Mouse (Mus musculus) stomach, postnatal 0 days (tissue): ENCODE measurements around the gene Zfp341. TPM values are rescaled to one million over a fixed set of nuclear protein-coding genes. Genes with fewer than 3 reads are reported as not detected.
A peak's percentile ranks its signal among the peaks of the same experiment; 100 is the strongest.

Source experiments
- ATAC-seq: fragments of 200-750 bp; cut with Nextera tagmentation; 2 replicates; pipeline ENCODE4 v1.8.0; 2017; ENCODE audit not compliant: low FRiP score, low TSS enrichment
- DNase-seq: peaks from one replicate; pipeline ENCODE4 v3.0.0-alpha.2; 2016; ENCODE audit warnings: low spot score
- H3K27ac ChIP-seq: fragments of 300-500 bp; sonication (generic); replicated peaks from 2 replicates; pipeline ENCODE4 v1.5.1; 2014; ENCODE audit warnings: mild to moderate bottlenecking, control low read depth
- H3K27me3 ChIP-seq: fragments of 300-500 bp; sonication (generic); 2 replicates; pipeline ENCODE4 v1.6.1; 2014; ENCODE audit warnings: low read length; ENCODE audit not compliant: control insufficient read depth, insufficient read depth
- H3K36me3 ChIP-seq: fragments of 300-500 bp; sonication (generic); 2 replicates; pipeline ENCODE4 v1.6.1; 2014; ENCODE audit warnings: low read length, mixed read lengths; ENCODE audit not compliant: control insufficient read depth, insufficient read depth
- H3K4me1 ChIP-seq: fragments of 300-500 bp; sonication (generic); replicated peaks from 2 replicates; pipeline ENCODE4 v1.6.1; 2014; ENCODE audit warnings: antibody characterized with exemption; ENCODE audit not compliant: control insufficient read depth, insufficient read depth
- H3K4me2 ChIP-seq: fragments of 300-500 bp; sonication (generic); replicated peaks from 2 replicates; pipeline ENCODE4 v1.6.1; 2014; ENCODE audit warnings: low read depth, mild to moderate bottlenecking, control low read depth, moderate library complexity
- H3K4me3 ChIP-seq: fragments of 300-500 bp; sonication (generic); 2 replicates; pipeline ENCODE4 v1.5.1; 2014; ENCODE audit warnings: low read depth, low read length, control low read depth
- H3K9ac ChIP-seq: fragments of 300-500 bp; sonication (generic); 2 replicates; pipeline ENCODE4 v1.6.1; 2014; ENCODE audit warnings: mild to moderate bottlenecking, low read length, control low read depth, mixed read lengths
- H3K9me3 ChIP-seq: fragments of 300-500 bp; sonication (generic); 2 replicates; pipeline ENCODE4 v1.6.1; 2016; ENCODE audit warnings: low read length; ENCODE audit not compliant: control insufficient read depth
- CTCF ChIP-seq: IDR thresholded peaks from 2 replicates; pipeline ENCODE4 v1.5.1; 2016; ENCODE audit warnings: antibody characterized with exemption, low read depth, mild to moderate bottlenecking, moderate library complexity
- EP300 ChIP-seq: optimal IDR thresholded peaks from 2 replicates; pipeline ENCODE3; 2016; ENCODE audit warnings: antibody characterized with exemption
- WGBS: fragments of 180-500 bp; shearing (Covaris S2); extraction: QIAGEN DNeasy Blood & Tissue Kit; methylation state at CpG from one replicate; pipeline ENCODE4 v1.1.7; 2014; 5-methylcytosine and 5-hydroxymethylcytosine counted together
- polyA plus RNA-seq: library from polyadenylated mRNA; unstranded; fragments of >200 nt; fragmentation: Nextera tagmentation; extraction: Ambion mirVana; gene quantifications from 2 replicates; pipeline ENCODE4 v1.2.1, GENCODE M21; 2015

Zfp341 gene
- polyA plus RNA-seq, 1 experiment from 2014 or later: 0.27 TPM

DNA sequence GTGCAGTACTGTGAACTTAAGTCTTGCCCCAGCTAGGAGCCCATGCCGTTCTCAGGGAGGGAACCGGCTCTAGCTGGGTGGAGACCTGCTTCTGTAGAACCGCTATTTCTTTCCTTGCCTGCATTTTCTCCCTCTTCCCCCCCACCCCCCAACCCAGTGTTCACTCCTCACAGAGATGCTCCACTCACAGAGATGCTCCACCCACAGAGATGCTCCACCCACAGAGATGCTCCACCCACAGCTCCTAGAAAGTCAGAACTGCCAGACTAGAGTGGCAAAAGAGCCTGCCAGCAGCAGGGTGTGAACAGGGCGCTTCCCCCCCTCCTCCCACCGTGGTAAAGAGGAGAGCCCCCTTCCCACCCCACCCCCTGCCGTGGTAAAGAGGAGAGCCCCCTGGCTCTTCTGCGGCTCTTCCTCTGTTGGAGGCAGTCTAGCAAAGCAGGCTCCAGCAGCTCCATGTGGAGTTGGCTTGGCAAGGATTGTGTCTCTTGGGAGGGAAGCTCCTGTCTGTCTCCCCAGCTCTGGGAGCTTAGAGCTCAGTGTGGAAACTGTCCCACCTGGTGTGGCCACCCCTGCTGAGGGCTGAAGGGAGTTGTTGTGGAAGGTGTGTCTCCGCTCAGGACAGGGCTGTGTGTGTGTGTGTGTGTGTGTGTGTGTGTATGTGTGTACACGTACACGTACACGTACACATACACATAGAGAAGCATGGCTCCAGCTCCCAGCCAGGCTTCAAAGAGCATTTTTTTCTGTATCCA is 80.3 kb downstream of the Zfp341 start:
- 51% methylated on average over 9 of the region's 11 CpGs for WGBS
- Histone ChIP-seq H3K4me3 (no peak overlapping the region), H3K36me3 (peaks cover 23% of the 10 kb centered on the region), H3K9ac (0 out of 2 replicates have a peak overlapping the region, but pooled peaks have one; percentile 2), H3K4me2 (peak overlapping the region; percentile 14; the same call in 1 of the 2 replicates), H3K9me3 (no peaks in the 10 kb centered on the region), H3K27ac (peak overlapping the region; percentile 75), H3K4me1 (no peaks in the 10 kb centered on the region), H3K27me3 (no peaks in the 10 kb centered on the region)
- DNase-seq (no peak), ATAC-seq (peak; percentile 54)
- no peak for TF ChIP-seq EP300
- no peak for TF ChIP-seq CTCF

DNA sequence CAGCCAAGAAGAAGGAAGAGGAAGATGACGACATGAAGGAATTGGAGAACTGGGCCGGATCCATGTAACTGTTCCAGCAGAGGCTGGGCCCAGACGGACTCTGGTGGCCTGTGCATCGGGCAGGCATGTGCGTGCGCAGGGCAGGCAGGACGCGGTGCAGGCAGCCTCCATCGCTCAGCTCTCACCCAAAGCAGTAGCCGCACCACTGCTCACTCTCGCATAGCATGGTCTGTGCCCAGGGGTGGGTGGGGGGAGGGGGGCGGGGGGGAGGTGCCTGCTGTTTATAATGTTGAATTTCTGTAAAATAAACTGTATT is 80.8 kb downstream of the Zfp341 start:
- no peaks in the 10 kb centered on the region for H3K9me3 ChIP-seq
- TF ChIP-seq CTCF (no peak), EP300 (no peak)
- no peak overlapping the region for H3K9ac ChIP-seq
- 56% methylated on average over 11 of the region's 12 CpGs for WGBS
- no peaks in the 10 kb centered on the region for H3K4me1 ChIP-seq
- no peak overlapping the region; the same call in 1 of the 2 replicates for H3K27ac ChIP-seq
- H3K4me3 ChIP-seq: no peak overlapping the region
- no peaks in the 10 kb centered on the region for H3K27me3 ChIP-seq
- H3K36me3 ChIP-seq: peaks cover 23% of the 10 kb centered on the region
- peak overlapping the region; percentile 20; the same call in 1 of the 2 replicates for H3K4me2 ChIP-seq
- ATAC-seq (peak; percentile 73), DNase-seq (no peak)

DNA sequence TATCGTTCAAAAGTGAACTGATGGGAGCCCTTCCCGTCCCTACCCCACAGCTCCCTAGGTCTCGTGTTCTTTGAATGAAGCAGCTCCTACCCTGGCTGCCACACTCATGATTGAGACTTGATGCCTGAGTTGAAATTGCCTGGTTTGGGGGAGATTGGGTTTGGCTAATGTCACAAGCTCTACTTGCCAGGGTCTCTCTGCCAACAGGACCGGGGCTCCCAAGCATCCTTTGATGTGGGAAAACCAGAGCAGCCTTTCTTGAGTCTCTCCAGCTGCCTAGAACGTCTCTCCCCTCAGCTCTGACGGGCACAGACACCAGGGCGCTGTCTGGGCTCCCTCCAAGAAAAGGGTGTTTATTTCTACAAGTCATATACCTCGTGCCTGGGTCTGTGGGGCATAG is 82.6 kb downstream of the Zfp341 start:
- Histone ChIP-seq H3K4me1 (no peaks in the 10 kb centered on the region), H3K4me2 (no peak overlapping the region), H3K9me3 (no peaks in the 10 kb centered on the region), H3K4me3 (no peak overlapping the region), H3K36me3 (peaks cover 20% of the 10 kb centered on the region), H3K9ac (no peak overlapping the region), H3K27me3 (no peaks in the 10 kb centered on the region), H3K27ac (no peak overlapping the region)
- DNase-seq: no peak
- 72% methylated on average over 8 of the region's 8 CpGs for WGBS
- ATAC-seq: no peak
- TF ChIP-seq EP300: no peak
- no peak for TF ChIP-seq CTCF

Other genes with a start within 250 kb of the Zfp341 start
- 6.2 and 25.9 TPM in 2 replicates for gene Cdk5rap1, start 240.3 kb upstream of the Zfp341 start, polyA plus RNA-seq
- 6.7 and 7.2 TPM in 2 replicates for gene Snta1, start 205.2 kb upstream of the Zfp341 start, polyA plus RNA-seq
- gene Cbfa2t2, start 176.8 kb upstream of the Zfp341 start, polyA plus RNA-seq: 10.3 and 10.4 TPM in 2 replicates
- gene 1700003F12Rik, start 66.2 kb upstream of the Zfp341 start, polyA plus RNA-seq: 0.87 and 0.89 TPM in 2 replicates
- gene Actl10, start 61.5 kb upstream of the Zfp341 start, polyA plus RNA-seq: not detected in 2 replicates
- gene Necab3, start 54.4 kb upstream of the Zfp341 start, polyA plus RNA-seq: 0.50 and 0.70 TPM in 2 replicates
- 5.7 and 6.1 TPM in 2 replicates for gene E2f1, start 43.4 kb upstream of the Zfp341 start, polyA plus RNA-seq
- gene Pxmp4, start 9.6 kb upstream of the Zfp341 start, polyA plus RNA-seq: 49.7 and 52.8 TPM in 2 replicates
- gene 4930519P11Rik, start 140 bp downstream of the Zfp341 start, polyA plus RNA-seq: 0.22 and 0.28 TPM in 2 replicates
- gene Chmp4b, start 38.4 kb downstream of the Zfp341 start, polyA plus RNA-seq: 37.3 and 42.7 TPM in 2 replicates
- not detected in 2 replicates for gene Gm14214, start 156.7 kb downstream of the Zfp341 start, polyA plus RNA-seq
- 16.8 and 18.7 TPM in 2 replicates for gene Raly, start 177.8 kb downstream of the Zfp341 start, polyA plus RNA-seq
- 0.41 and 0.65 TPM in 2 replicates for gene a, start 178.1 kb downstream of the Zfp341 start, polyA plus RNA-seq